Mouse (Mus musculus): Measurements from ENCODE around the gene Mapk14.

DNA sequence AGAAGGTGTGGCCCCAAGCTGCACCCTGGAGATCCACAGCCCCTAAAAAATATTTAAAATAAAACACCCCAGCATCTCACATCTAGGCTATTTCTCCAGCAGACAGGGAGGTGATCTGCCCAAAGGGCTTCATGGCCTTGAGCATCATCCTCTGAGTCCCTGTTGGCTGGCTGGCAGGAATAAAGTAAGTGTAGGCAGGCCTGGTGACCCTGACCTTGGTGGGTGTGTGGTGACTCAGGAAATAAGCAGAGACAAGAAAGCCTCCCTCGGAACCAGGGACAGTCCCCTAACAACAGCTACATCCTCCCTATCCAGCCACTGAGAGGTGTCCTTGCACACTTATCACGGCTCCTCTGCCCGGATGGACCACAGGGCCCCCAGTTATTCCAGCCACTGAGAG lies 89.7 kb downstream of the Mapk14 start:
- no peak for TF ChIP-seq CTCF (IDR thresholded peaks at IDR 0.05; ENCODE audit: borderline replicate concordance, insufficient read depth, low read length)
- TF ChIP-seq POLR2A (IDR thresholded peaks at IDR 0.05; ENCODE audit: low read depth, low read length): no peak
